Mouse (Mus musculus): ENCODE measurements around the gene Gm48552. TPM values are rescaled to one million over a fixed set of nuclear protein-coding genes. Genes with fewer than 3 reads are reported as not detected.

The Gm48552 gene
- polyA plus RNA-seq, 1 experiment = not detected

GRCm38 (mm10) chr10:81424246-81425051, 35.6 kb downstream of the Gm48552 start:
- peak overlapping the region; percentile 52; the same call in 1 of the 2 replicates for H3K27ac ChIP-seq (ENCODE audit: insufficient read depth, low read depth, low read length)
- peak overlapping the region; percentile 23; the same call in 1 of the 2 replicates for H3K4me3 ChIP-seq (ENCODE audit: insufficient read depth, low read depth, low read length)
- peaks cover 69% of the 10 kb centered on the region for H3K4me1 ChIP-seq (ENCODE audit: control insufficient read depth, insufficient read depth, low read length)
- WGBS = 13% methylated on average over 25 of the region's 25 CpGs
- TF ChIP-seq CTCF (IDR thresholded peaks at IDR 0.05; ENCODE audit: insufficient read depth, low read depth, low read length) = no peak
- TF ChIP-seq POLR2A (IDR thresholded peaks at IDR 0.05; ENCODE audit: insufficient read depth, low read depth, low read length) = no peak

- 36% methylated on average over 10 of the region's 10 CpGs for WGBS
- Histone ChIP-seq H3K4me1 (ENCODE audit: control insufficient read depth, insufficient read depth, low read length) (peaks cover 64% of the 10 kb centered on the region), H3K4me3 (ENCODE audit: insufficient read depth, low read depth, low read length) (peak overlapping the region; percentile 23), H3K27ac (ENCODE audit: insufficient read depth, low read depth, low read length) (peak overlapping the region; percentile 52)
- no peak for TF ChIP-seq CTCF (IDR thresholded peaks at IDR 0.05; ENCODE audit: insufficient read depth, low read depth, low read length)
- TF ChIP-seq POLR2A (IDR thresholded peaks at IDR 0.05; ENCODE audit: insufficient read depth, low read depth, low read length) = no peak
These were observed 36.5 kb downstream of the Gm48552 start for GRCm38 (mm10) chr10:81425236-81425850.

- 0% methylated on average over 27 of the region's 33 CpGs for WGBS
- Histone ChIP-seq H3K4me1 (ENCODE audit: control insufficient read depth, insufficient read depth, low read length) (peaks cover 59% of the 10 kb centered on the region), H3K4me3 (ENCODE audit: insufficient read depth, low read depth, low read length) (peak overlapping the region; percentile 75), H3K27ac (ENCODE audit: insufficient read depth, low read depth, low read length) (0 out of 2 replicates have a peak overlapping the region, but pooled peaks have one; percentile 66)
- TF ChIP-seq CTCF (IDR thresholded peaks at IDR 0.05; ENCODE audit: insufficient read depth, low read depth, low read length) = no peak
- TF ChIP-seq POLR2A (IDR thresholded peaks at IDR 0.05; ENCODE audit: insufficient read depth, low read depth, low read length) = no peak
These were observed 37.4 kb downstream of the Gm48552 start for GRCm38 (mm10) chr10:81426081-81426671.

GRCm38 (mm10) chr10:81426897-81427296, 38.1 kb downstream of the Gm48552 start:
- whole genome bisulfite sequencing = 1% methylated on average over 38 of the region's 38 CpGs
- H3K4me3 ChIP-seq (ENCODE audit: insufficient read depth, low read depth, low read length) = peak overlapping the region; percentile 75
- peaks cover 60% of the 10 kb centered on the region for H3K4me1 ChIP-seq (ENCODE audit: control insufficient read depth, insufficient read depth, low read length)
- H3K27ac ChIP-seq (ENCODE audit: insufficient read depth, low read depth, low read length) = peak overlapping the region; percentile 66
- no peak for TF ChIP-seq POLR2A (IDR thresholded peaks at IDR 0.05; ENCODE audit: insufficient read depth, low read depth, low read length)
- TF ChIP-seq CTCF (IDR thresholded peaks at IDR 0.05; ENCODE audit: insufficient read depth, low read depth, low read length) = no peak

GRCm38 (mm10) chr10:81427327-81427726, 38.5 kb downstream of the Gm48552 start:
- WGBS = 23% methylated on average over 3 of the region's 3 CpGs
- Histone ChIP-seq H3K4me1 (ENCODE audit: control insufficient read depth, insufficient read depth, low read length) (peaks cover 60% of the 10 kb centered on the region), H3K4me3 (ENCODE audit: insufficient read depth, low read depth, low read length) (peak overlapping the region; percentile 75), H3K27ac (ENCODE audit: insufficient read depth, low read depth, low read length) (0 out of 2 replicates have a peak overlapping the region, but pooled peaks have one; percentile 9)
- no peak for TF ChIP-seq CTCF (IDR thresholded peaks at IDR 0.05; ENCODE audit: insufficient read depth, low read depth, low read length)
- TF ChIP-seq POLR2A (IDR thresholded peaks at IDR 0.05; ENCODE audit: insufficient read depth, low read depth, low read length) = no peak

- Histone ChIP-seq H3K4me1 (ENCODE audit: control insufficient read depth, insufficient read depth, low read length) (peaks cover 61% of the 10 kb centered on the region), H3K4me3 (ENCODE audit: insufficient read depth, low read depth, low read length) (no peak overlapping the region), H3K27ac (ENCODE audit: insufficient read depth, low read depth, low read length) (no peak overlapping the region)
- TF ChIP-seq CTCF (IDR thresholded peaks at IDR 0.05; ENCODE audit: insufficient read depth, low read depth, low read length) = no peak
- no peak for TF ChIP-seq POLR2A (IDR thresholded peaks at IDR 0.05; ENCODE audit: insufficient read depth, low read depth, low read length)
- 90% methylated on average over 8 of the region's 8 CpGs for WGBS
These were observed 39.1 kb downstream of the Gm48552 start for GRCm38 (mm10) chr10:81427804-81428506.

- TF ChIP-seq CTCF (IDR thresholded peaks at IDR 0.05; ENCODE audit: insufficient read depth, low read depth, low read length) (no peak), POLR2A (IDR thresholded peaks at IDR 0.05; ENCODE audit: insufficient read depth, low read depth, low read length) (no peak)
- WGBS = 78% methylated on average over 7 of the region's 7 CpGs
- H3K4me1 ChIP-seq (ENCODE audit: control insufficient read depth, insufficient read depth, low read length) = peaks cover 66% of the 10 kb centered on the region
- no peak overlapping the region for H3K27ac ChIP-seq (ENCODE audit: insufficient read depth, low read depth, low read length)
- no peak overlapping the region for H3K4me3 ChIP-seq (ENCODE audit: insufficient read depth, low read depth, low read length)
These were observed 39.7 kb downstream of the Gm48552 start for GRCm38 (mm10) chr10:81428507-81428870.

GRCm38 (mm10) chr10:81429092-81429491, 40.3 kb downstream of the Gm48552 start:
- 40% methylated on average over 2 of the region's 2 CpGs for WGBS
- no peak overlapping the region for H3K27ac ChIP-seq (ENCODE audit: insufficient read depth, low read depth, low read length)
- TF ChIP-seq CTCF (IDR thresholded peaks at IDR 0.05; ENCODE audit: insufficient read depth, low read depth, low read length) = no peak
- no peak for TF ChIP-seq POLR2A (IDR thresholded peaks at IDR 0.05; ENCODE audit: insufficient read depth, low read depth, low read length)
- H3K4me3 ChIP-seq (ENCODE audit: insufficient read depth, low read depth, low read length) = no peak overlapping the region
- peaks cover 67% of the 10 kb centered on the region for H3K4me1 ChIP-seq (ENCODE audit: control insufficient read depth, insufficient read depth, low read length)

Measured in olfactory bulb, adult 2 months (tissue).